Mouse (Mus musculus) brain, embryonic 18.5 days (tissue): ENCODE results near the gene Col6a2.

Experiments used
- DNase-seq: peaks from one replicate; pipeline ENCODE4 v3.0.0-alpha.2; 2012; ENCODE audit warnings: low read depth, low spot score

Col6a2 gene

DNA sequence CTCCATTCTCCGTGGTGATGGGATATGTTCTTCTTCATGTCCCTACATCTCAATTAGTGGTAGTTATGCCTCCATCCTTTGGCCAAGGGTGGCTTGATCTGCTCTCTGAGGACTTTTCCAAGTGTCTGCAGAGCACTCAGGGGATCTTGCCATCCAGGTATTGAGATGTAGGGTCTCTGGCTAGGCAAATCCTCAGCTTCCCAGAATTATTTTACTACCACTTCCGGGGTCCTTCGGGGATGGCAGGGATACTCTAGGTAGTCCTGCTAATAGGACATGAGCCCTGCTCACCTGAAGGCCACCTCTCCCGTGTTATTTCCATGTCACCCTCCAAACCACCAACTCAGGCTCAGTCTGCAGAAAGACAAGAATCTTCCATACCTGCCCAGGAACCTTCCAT lies 13.2 kb upstream of the Col6a2 start:
- DNase-seq, result no peak

GRCm38 (mm10) chr10:76636026-76636425 lies 12.6 kb upstream of the Col6a2 start:
- no peak for DNase-seq

DNA sequence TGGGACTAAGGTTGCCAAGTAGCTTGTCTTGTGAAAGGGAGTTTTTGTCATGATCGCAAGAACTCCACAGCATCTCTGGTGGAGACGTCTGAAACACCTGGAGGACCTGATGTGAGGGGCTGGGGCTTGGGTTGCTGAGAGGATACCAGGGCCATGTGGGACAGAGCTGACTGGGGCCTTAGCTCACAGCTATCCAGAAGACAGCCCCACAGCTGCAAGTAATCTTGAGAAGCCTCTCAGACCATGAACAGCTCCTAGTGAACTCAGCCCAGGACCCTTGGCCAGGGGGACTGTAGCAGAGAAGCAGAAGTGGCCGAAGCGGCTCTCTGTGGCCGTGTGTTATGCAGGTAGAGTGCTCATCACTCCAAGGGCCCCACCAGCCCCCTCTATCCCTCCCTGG lies 11.2 kb upstream of the Col6a2 start:
- no peak for DNase-seq

- DNase-seq, result no peak
Measured at GRCm38 (mm10) chr10:76634094-76634571, 10.7 kb upstream of the Col6a2 start.

DNA sequence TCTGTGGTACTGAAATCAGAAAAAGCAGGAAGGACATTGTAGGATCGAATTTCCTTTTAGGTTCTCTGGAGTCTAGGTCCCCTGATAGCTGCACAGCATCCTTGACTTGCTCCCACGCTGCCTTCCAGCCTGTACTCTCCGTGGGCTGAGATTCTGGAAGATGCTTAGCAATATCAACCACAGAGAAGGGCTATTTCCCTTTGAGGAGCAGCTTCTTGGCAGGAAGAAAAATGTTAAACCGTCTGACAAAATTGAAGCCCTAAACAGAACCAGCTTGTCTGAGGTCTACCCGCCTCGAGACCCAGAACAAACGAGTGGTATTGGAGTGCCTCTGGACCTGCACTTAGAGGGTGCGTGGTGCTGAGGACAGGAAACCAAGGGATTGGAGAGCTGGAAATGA lies 9.2 kb upstream of the Col6a2 start:
- DNase-seq, result no peak

DNA sequence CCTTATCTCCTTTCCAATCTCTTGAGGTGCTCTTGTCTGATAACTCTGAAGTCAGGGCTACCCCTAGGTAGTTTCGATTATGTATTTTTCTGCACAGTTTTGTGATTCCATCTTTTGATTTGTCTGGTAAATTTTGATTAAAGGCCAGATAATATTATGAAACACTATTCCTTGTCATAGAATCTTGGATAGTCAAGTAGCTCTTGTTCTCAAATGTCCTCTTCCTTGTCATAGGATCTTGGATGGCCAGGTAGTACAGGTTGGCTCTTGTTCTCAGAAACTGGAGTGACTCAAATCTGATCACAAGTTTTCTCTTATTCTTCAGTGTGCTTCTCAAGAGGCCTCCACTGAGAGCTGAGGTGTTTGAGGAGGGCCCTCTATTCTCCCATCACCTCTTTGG lies 7.2 kb upstream of the Col6a2 start:
- no peak for DNase-seq

DNA sequence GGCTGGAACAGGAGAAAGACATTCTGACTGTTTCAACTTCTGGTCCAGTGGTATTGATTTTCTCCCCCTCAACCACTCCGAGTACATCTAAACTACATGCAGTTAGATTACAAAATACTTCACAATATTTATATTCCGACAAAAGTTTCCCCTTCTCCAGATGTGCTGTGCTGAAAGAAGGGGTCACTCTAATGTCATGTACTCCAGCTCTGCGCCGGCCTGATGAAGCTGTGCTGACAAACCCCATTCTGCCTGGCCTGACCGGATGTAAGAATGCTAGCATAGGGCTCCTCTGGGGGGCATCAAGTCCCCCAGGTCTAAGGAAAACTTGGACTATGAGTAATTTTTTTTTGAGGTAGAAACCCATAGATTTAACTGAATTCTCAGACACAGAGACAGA lies 4.3 kb upstream of the Col6a2 start:
- DNase-seq, result no peak

DNA sequence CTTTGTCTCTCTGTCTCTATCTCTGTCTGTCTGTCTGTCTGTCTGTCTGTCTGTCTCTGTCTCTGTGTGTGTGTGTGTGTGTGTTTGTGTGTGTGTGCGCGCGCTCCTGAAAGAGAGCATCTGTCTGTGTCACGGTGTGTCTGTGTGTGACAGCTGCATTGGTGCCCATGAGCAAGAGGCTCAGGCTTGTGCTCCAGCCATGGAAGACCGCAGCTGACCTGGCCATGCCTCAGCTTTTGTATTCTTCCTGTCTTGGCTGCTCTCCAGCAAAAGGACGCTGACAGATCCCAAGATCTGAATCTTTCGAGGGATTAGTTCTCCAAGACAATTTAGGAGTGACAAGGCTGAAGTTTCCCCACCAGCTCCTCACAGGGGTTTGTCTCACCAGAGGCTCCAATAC lies 1.5 kb upstream of the Col6a2 start:
- no peak for DNase-seq

DNA sequence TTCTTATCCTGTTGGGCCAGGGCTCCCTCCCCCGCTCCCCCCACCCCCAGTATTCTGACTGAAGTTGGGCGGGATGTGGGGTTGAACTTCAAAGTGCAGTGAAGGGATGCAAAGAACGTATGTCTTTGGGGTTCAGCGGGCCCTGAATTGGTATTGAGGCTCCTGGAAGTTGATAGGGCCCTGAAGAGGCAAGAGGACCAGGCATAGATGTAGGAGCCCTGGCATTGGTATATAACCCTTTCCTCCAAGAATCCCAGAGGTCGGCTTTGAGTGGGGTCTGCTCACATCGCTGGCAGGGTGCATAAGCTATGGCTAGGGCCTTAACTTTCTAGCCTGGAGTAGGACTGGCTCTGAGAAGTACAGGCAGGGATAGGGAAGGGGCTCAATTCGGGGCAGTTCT lies 304 bp upstream of the Col6a2 start:
- DNase-seq, result no peak

DNA sequence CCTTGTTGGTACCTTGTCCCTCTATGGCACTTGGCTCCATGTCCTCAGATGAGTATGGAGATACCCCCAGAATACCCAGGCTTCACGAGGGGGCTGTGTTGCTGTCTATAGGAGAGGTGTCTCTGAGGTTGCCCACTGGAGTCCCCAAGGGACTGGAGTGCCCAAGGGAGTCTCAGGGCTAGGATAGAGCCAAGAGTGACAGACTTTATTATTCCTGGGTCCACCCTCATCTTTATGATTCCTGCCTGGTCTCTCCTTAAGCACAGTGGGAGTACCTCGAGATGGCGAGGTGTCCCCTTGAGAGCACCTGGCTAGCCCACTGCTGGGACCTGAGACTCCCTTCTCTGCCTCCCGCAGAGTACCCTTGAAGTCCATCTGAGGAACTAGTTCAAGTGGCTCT lies 1.0 kb downstream of the Col6a2 start:
- no peak for DNase-seq

GRCm38 (mm10) chr10:76612473-76612872 lies 11.0 kb downstream of the Col6a2 start:
- no peak for DNase-seq

DNA sequence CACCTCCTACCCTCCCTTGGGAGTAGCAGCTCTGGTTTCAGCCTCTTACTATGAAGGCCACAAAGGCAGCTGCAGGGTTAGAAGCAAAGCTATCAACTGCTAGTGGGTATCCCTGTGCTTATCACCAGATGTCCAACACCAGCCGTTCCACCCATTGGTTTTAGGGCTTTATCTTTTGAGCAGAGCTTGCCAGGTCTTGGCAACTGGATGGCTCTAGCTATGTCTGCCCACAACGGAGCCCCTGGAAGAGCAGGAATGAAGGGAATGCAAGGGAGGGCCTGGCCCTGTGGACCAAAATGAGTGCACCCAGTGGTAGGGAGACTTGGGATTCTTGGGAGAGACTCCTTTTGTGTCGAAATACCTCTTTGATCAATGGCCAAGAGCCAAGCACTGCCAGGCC lies 20.7 kb downstream of the Col6a2 start:
- no peak for DNase-seq

- DNase-seq, result no peak
Measured at GRCm38 (mm10) chr10:76596338-76596737, 27.1 kb downstream of the Col6a2 start.

GRCm38 (mm10) chr10:76590197-76590596 lies 33.2 kb downstream of the Col6a2 start:
- DNase-seq, result no peak

DNA sequence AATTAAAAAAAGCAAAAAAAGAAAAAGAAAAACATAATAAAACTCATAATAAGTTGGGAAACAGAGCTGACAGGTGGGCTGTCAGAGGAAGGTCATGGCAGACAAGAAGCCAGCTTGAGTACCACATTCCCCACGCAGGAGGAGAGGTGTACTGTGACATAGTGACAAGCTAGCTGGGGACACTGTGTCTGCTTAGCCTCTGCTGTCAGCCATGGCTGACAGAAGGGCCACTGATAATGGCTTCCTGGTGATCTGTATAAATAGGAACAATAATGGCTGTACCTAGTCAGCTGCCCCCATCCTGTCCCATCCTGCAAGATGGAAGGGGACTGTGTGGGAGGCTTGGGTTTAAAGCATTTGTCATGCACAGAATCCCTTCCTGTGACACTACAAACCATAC lies 37.2 kb downstream of the Col6a2 start:
- DNase-seq, result no peak

- DNase-seq, result no peak
Measured at GRCm38 (mm10) chr10:76584138-76584537, 39.3 kb downstream of the Col6a2 start.

DNA sequence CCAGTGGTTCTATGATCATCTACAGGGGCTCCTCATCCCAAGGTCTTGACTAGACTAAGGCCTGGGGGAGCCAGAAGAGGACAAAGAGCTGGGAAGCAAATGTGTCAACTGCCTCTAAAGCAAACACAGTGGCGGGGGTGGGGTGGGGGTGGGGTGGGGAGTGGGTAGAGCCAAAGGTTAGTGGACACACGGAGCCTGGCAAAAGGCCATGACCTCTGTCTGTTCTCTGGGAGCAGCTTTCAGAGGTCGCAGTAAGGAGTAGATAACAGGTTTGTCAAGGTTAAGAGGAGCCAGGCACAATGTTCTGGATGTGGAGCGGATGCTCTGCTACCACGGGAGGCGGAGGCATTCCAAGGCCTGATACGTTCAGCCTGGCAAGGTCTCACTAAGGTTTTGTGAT lies 46.5 kb downstream of the Col6a2 start:
- DNase-seq, result no peak

DNA sequence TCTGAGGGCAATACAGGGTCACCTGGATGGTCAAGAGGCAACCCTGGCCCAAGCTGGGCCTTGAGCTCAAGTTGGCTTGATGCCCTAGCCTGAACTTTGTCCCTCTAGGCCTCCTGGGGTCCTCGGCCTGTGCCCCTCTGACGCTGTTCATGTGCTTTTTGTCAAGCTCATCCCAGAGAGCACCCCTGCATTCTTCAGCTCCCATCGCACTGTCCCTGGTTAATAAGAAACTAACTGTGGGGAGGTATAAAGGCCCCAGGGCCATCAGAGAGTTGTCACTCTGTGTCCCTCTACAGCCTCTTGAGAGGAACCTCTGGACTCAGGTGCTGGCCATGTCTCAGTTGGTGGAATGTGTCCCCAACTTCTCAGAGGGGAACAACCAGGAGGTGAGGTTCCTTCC lies 48.1 kb downstream of the Col6a2 start, which contains the start of gene Ftcd:
Gene Ftcd (plus strand): TSS at position 275 of the 400 bp plus-strand sequence.
- no peak for DNase-seq

DNA sequence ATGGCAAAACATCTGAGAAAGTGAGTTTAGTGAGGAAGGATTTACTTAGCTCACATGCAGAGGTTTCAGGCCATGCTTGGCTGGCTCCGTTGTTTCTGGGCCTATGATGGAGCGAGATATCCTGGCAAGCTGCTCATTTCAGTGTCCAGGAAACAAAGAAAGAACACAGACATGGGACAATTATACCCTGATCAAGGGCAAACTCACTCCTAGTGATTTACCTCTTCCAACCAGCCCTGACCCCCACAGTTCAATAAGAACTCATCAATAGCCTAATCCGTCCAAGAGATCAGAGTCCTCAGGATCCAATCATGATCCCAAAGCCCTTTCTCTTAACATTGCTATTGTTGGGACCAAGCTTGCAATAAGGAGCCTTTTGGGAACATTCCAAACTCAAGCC lies 51.3 kb downstream of the Col6a2 start:
- DNase-seq, result no peak

GRCm38 (mm10) chr10:76571070-76571469 lies 52.4 kb downstream of the Col6a2 start:
- DNase-seq, result no peak

- no peak for DNase-seq
Measured at GRCm38 (mm10) chr10:76569996-76570685, 53.3 kb downstream of the Col6a2 start.

GRCm38 (mm10) chr10:76561972-76562371 lies 61.5 kb downstream of the Col6a2 start, which contains the start of gene Spatc1l:
TSS of gene Spatc1l (plus strand) at chr10:76562272.
- no peak for DNase-seq

DNA sequence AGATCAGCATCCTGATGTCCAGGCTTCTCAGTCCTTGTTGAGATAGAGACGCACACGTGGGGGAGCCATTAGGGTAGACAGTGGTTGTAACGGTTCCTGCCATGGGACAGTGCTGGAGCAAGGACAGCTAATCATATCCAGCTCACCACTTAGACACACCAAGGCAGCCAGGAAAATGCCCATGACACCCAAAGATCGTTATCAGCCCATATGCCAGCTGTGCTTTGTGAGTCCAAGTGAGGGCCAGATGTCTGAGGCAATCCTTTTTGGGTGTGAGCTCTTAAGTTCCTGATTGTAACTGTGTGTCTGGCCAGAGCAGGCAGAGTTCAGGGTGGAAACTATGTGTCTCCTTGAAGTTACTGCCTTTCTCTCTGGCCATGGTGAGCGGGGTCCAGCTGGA lies 69.4 kb downstream of the Col6a2 start:
- DNase-seq, result no peak

DNA sequence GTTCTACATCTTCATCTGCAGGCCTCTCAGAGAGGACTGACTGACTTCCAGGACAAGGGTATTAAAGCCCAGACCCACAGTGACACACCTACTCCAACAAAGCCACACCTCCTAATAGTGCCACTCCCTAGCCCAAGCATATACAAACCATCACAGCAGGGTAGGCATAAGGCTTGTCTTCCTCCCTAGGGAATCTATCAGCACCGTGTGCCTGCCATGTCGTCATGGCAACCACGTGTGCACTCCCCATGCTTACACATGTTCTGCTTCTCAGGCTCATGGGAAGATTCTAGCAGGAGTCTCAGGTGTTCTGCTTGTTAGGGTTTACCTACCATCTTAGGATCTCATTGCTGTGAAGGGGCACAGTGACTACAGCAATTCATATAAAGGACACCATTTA lies 71.9 kb downstream of the Col6a2 start:
- DNase-seq, result no peak
